Mouse (Mus musculus) spleen, postnatal 4 days (tissue): Measurements from ENCODE around the gene Dkkl1.

Experiments used
- DNase-seq, 2 experiments: peaks; one replicate each; pipeline ENCODE4 v3.0.0; 2022; ENCODE audit warnings: low spot score in 2 of 2

The Dkkl1 gene

GRCm38 (mm10) chr7:45229459-45230203 lies 17.7 kb upstream of the Dkkl1 start:
- peak; percentile 42 to 65 for DNase-seq

- DNase-seq: no peak
Observed at GRCm38 (mm10) chr7:45229046-45229445, 17.1 kb upstream of the Dkkl1 start.

GRCm38 (mm10) chr7:45228548-45228947 lies 16.6 kb upstream of the Dkkl1 start:
- peak in 1 of 2 experiments; percentile 59 for DNase-seq

GRCm38 (mm10) chr7:45226421-45226820 lies 14.5 kb upstream of the Dkkl1 start:
- DNase-seq: no peak

GRCm38 (mm10) chr7:45224826-45225225 lies 12.9 kb upstream of the Dkkl1 start:
- DNase-seq: no peak

- DNase-seq: no peak
Observed at GRCm38 (mm10) chr7:45221680-45222079, 9.7 kb upstream of the Dkkl1 start.

- DNase-seq: no peak
Observed at GRCm38 (mm10) chr7:45216442-45217183, 4.7 kb upstream of the Dkkl1 start.

- DNase-seq: no peak
Observed at GRCm38 (mm10) chr7:45215673-45216441, 3.9 kb upstream of the Dkkl1 start, which contains the start of gene Tead2. Gene Tead2 (plus strand): TSS chr7:45215753.

GRCm38 (mm10) chr7:45213708-45214107 lies 1.8 kb upstream of the Dkkl1 start:
- DNase-seq: no peak

GRCm38 (mm10) chr7:45212356-45212755 lies 409 bp upstream of the Dkkl1 start:
- no peak for DNase-seq

- no peak for DNase-seq
Observed at GRCm38 (mm10) chr7:45211070-45211469, 877 bp downstream of the Dkkl1 start.

GRCm38 (mm10) chr7:45208260-45208659 lies 3.7 kb downstream of the Dkkl1 start:
- no peak for DNase-seq

- peak; percentile 82 to 89 for DNase-seq
Observed at GRCm38 (mm10) chr7:45204380-45205143, 7.4 kb downstream of the Dkkl1 start, which contains the start of gene Ccdc155. Gene Ccdc155 (minus strand): TSS chr7:45204892.

- DNase-seq: no peak
Observed at GRCm38 (mm10) chr7:45202654-45203053, 9.3 kb downstream of the Dkkl1 start.

GRCm38 (mm10) chr7:45198961-45199360 lies 13.0 kb downstream of the Dkkl1 start:
- DNase-seq: no peak

- peak in 1 of 2 experiments; percentile 48 for DNase-seq
Observed at GRCm38 (mm10) chr7:45198435-45198834, 13.5 kb downstream of the Dkkl1 start.

GRCm38 (mm10) chr7:45196994-45197393 lies 15.0 kb downstream of the Dkkl1 start:
- no peak for DNase-seq

GRCm38 (mm10) chr7:45196176-45196535 lies 15.8 kb downstream of the Dkkl1 start:
- no peak for DNase-seq

GRCm38 (mm10) chr7:45195341-45196175 lies 16.4 kb downstream of the Dkkl1 start:
- DNase-seq: no peak
